Comparison of ENCODE assay signal across 15 mouse cellular contexts in genomic region chr2:179569171-179569570, GRCm38 (mm10).
"Had no signal": no experiment of that assay in that cellular context is flagged by ENCODE, and none has a peak within 500 bp of the region (broad histone marks: within the 10 kb centered on the region; RNA-seq: fewer than 3 reads in every experiment).

No protein-coding gene starts in this region.

- DNase-seq: kidney, postnatal 10 days; left cerebral cortex, postnatal 4 days; lung, embryonic 14.5 days; lung, postnatal 10 days; lung, postnatal 4 days; retina, postnatal 1 day; right cerebral cortex, postnatal 4 days; spleen, adult 18-20 months; thymus, adult 18-20 months; thymus, postnatal 14 days had no signal

- H3K9me3 ChIP-seq: limb, embryonic 15.5 days; liver, embryonic 12.5 days; neural tube, embryonic 12.5 days had no signal

- H3K4me2 ChIP-seq: limb, embryonic 15.5 days; liver, embryonic 12.5 days; lung, embryonic 14.5 days; midbrain, embryonic 11.5 days; neural tube, embryonic 12.5 days had no signal

- ATAC-seq: liver, embryonic 12.5 days had no signal

- H3K36me3 ChIP-seq: limb, embryonic 15.5 days; liver, embryonic 12.5 days; neural tube, embryonic 12.5 days had no signal

- H3K27ac ChIP-seq: limb, embryonic 15.5 days; liver, embryonic 12.5 days; neural tube, embryonic 12.5 days had no signal

- H3K9ac ChIP-seq: limb, embryonic 15.5 days; liver, embryonic 12.5 days; lung, embryonic 14.5 days; neural tube, embryonic 12.5 days had no signal

- H3K27me3 ChIP-seq: neural tube, embryonic 12.5 days had no signal

- H3K4me3 ChIP-seq: limb, embryonic 15.5 days; liver, embryonic 12.5 days; myocyte; neural tube, embryonic 12.5 days had no signal

- H3K4me1 ChIP-seq: liver, embryonic 12.5 days had no signal
